Mouse (Mus musculus) E14TG2a.4 (cell line): ENCODE measurements at regions not wholly inside any gene's neighbourhood (a gene's known extent, or its start where the extent isn't known, plus 50 kb on each side); places are given as distances from the start of the nearest gene placed in this dataset.

ENCODE experiments used
- CTCF ChIP-seq: conservative IDR thresholded peaks from 2 replicates; pipeline ENCODE4 v1.5.1; 2014; ENCODE audit warnings: low read length
- NANOG ChIP-seq: IDR thresholded peaks from 2 replicates; pipeline ENCODE4 v1.6.1; 2014; ENCODE audit warnings: borderline replicate concordance, low read length, mixed read lengths
- POU5F1 ChIP-seq: IDR thresholded peaks from 2 replicates; pipeline ENCODE4 v1.6.1; 2014; ENCODE audit warnings: low read length, borderline replicate concordance

DNA sequence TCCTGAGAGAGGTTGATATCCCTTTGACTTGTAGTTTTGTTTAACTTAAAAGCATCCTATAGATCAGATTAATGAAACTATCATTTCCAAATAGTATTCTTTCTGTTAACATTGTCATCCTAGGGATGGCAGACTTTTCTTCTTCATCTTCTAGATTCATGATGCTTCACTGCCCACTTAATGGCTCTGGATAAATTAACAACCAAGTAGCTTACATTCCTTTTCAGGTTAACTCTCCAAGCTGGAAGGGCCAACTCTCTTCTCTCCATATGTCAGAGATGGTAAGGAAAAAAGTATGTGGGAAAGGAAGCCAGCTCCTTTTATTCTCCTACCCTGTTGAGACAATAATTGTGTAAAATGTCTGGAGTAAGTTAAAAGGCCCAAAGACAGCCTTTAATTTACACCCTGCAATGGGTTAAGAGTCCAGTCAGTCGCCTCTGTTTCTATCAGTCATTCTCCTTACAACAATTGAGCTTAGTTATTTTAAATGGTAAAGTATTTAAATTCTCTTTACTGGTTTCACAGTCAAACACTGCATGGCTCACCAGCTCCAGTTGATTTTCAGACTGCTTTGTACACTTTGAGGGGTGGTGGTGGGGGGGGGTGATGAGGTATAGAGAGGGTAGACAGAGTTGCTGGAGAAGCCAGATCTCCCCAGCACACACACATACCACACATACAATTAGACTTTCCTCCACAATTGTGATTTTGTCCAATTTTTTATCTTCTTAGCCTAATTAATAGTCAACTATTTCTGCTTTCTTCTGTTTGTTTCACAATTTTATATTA is 224.2 kb upstream of the Sp8 start:
- TF ChIP-seq CTCF (no peak), POU5F1 (no peak), NANOG (no peak)
